Mouse (Mus musculus): Measurements from ENCODE around the gene Smim6. TPM values are rescaled to one million over a fixed set of nuclear protein-coding genes. Genes with fewer than 3 reads are reported as not detected.
A peak's percentile ranks its signal among the peaks of the same experiment; 100 is the strongest.

The Smim6 gene
- polyA plus RNA-seq, 1 experiment from 2014 or later, result 32.9 TPM

DNA sequence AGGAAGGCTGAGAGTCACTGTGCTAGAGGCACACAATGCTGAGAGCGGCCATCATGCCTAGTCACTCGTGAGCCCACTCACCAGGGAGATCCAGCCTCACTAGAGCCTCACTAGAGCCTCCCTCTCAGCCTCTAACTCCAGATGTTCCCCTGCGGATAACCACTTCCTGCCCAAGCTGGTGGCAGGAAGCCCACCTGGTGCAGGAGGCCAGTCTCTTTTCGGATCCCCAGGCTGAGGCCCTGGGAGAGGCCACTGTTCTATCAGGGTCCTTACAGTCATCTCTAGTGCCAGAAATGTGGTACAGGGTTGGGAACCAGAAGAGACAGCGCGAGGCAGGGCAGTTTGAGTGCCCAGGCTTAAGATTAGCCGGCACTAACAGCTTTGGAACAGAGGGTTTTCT is 13.4 kb upstream of the Smim6 start:
- H3K4me3 ChIP-seq (ENCODE audit: low read depth, low read length), result no peak overlapping the region
- H3K27me3 ChIP-seq (replicated peaks; ENCODE audit: control insufficient read depth, insufficient read depth, low read length), result no peaks in the 10 kb centered on the region
- no peak overlapping the region for H3K4me2 ChIP-seq (replicated peaks; ENCODE audit: low read depth)
- ATAC-seq, result no peak
- H3K4me1 ChIP-seq (replicated peaks; ENCODE audit: control insufficient read depth, insufficient read depth, low read length), result peaks cover 11% of the 10 kb centered on the region
- peaks cover 23% of the 10 kb centered on the region for H3K36me3 ChIP-seq (ENCODE audit: control insufficient read depth, insufficient read depth)
- WGBS, result 86% methylated on average over 7 of the region's 7 CpGs
- no peak overlapping the region for H3K9ac ChIP-seq (ENCODE audit: low read depth, low read length)
- no peak for TF ChIP-seq CTCF (IDR thresholded peaks at IDR 0.05; ENCODE audit: low read depth)
- no peak overlapping the region for H3K27ac ChIP-seq (ENCODE audit: low read depth, low read length)
- H3K9me3 ChIP-seq (ENCODE audit: control insufficient read depth), result no peaks in the 10 kb centered on the region

GRCm38 (mm10) chr11:115898886-115899285 is 12.9 kb upstream of the Smim6 start:
- H3K9ac ChIP-seq (ENCODE audit: low read depth, low read length), result no peak overlapping the region
- no peak overlapping the region for H3K4me3 ChIP-seq (ENCODE audit: low read depth, low read length)
- peak; percentile 83 for TF ChIP-seq CTCF (IDR thresholded peaks at IDR 0.05; ENCODE audit: low read depth)
- peaks cover 14% of the 10 kb centered on the region for H3K4me1 ChIP-seq (replicated peaks; ENCODE audit: control insufficient read depth, insufficient read depth, low read length)
- 17% methylated on average over 4 of the region's 4 CpGs for WGBS
- no peaks in the 10 kb centered on the region for H3K9me3 ChIP-seq (ENCODE audit: control insufficient read depth)
- no peak overlapping the region for H3K27ac ChIP-seq (ENCODE audit: low read depth, low read length)
- H3K36me3 ChIP-seq (ENCODE audit: control insufficient read depth, insufficient read depth), result peaks cover 19% of the 10 kb centered on the region
- H3K4me2 ChIP-seq (replicated peaks; ENCODE audit: low read depth), result no peak overlapping the region
- no peaks in the 10 kb centered on the region for H3K27me3 ChIP-seq (replicated peaks; ENCODE audit: control insufficient read depth, insufficient read depth, low read length)
- no peak for ATAC-seq

DNA sequence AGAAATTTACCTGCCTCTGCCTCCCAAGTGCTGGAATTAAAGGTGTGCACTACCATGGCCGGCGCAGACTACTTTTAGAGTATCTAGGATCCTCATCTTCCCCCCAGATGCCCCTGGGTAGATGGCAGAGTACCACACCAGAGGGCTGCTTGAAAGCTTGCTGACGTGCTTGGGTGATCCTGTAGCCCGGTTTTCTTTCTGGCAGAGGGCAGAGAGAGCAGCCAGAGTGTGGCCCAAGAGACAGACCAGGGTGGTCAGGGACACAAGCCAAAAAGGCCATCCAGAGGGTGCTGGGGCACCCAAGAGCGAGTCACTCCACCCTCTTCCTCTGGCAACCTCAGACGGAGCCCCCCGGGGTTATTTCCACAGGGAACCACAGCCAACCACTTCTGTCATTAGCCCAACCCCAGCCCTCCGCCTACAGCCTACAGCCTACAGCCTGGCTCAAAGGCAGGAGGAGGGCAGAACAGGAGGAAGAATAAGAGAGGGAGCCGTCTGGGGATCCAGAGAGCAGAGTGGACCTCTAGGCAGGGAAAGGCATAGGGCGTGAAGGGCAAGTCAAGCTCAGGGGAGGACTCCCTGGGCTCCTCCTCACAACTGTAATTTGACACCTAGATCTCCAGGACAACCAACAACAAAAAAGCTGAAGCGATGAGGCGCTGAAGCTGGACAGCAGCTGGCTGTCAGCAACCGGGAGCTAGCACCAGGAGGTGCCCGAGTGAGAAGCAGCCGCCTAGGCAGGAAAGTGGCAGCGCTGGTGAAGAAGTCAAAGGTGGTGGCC is 12.1 kb upstream of the Smim6 start, which contains the start of gene Smim5:
Gene Smim5, plus strand, starts transcription at position 481 of the 781 bp plus-strand sequence.
- H3K4me2 ChIP-seq (replicated peaks; ENCODE audit: low read depth), result peak within 1 kb of the TSS; percentile 4; the same call in 1 of the 2 replicates
- H3K36me3 ChIP-seq (ENCODE audit: control insufficient read depth, insufficient read depth), result peaks cover 11% of the 10 kb centered on the region
- no peaks in the 10 kb centered on the region for H3K27me3 ChIP-seq (replicated peaks; ENCODE audit: control insufficient read depth, insufficient read depth, low read length)
- no peaks in the 10 kb centered on the region for H3K9me3 ChIP-seq (ENCODE audit: control insufficient read depth)
- peak within 1 kb of the TSS; percentile 21; the same call in 1 of the 2 replicates for H3K27ac ChIP-seq (ENCODE audit: low read depth, low read length)
- H3K9ac ChIP-seq (ENCODE audit: low read depth, low read length), result no peak within 1 kb of the TSS
- WGBS, result 37% methylated on average over 16 of the region's 16 CpGs
- ATAC-seq, result peak; percentile 31
- H3K4me3 ChIP-seq (ENCODE audit: low read depth, low read length), result no peak within 1 kb of the TSS
- peak; percentile 47 for TF ChIP-seq CTCF (IDR thresholded peaks at IDR 0.05; ENCODE audit: low read depth)
- H3K4me1 ChIP-seq (replicated peaks; ENCODE audit: control insufficient read depth, insufficient read depth, low read length), result peaks cover 16% of the 10 kb centered on the region

GRCm38 (mm10) chr11:115900561-115901337 is 11.1 kb upstream of the Smim6 start:
- Histone ChIP-seq H3K27ac (ENCODE audit: low read depth, low read length) (no peak overlapping the region), H3K9me3 (ENCODE audit: control insufficient read depth) (no peaks in the 10 kb centered on the region), H3K9ac (ENCODE audit: low read depth, low read length) (no peak overlapping the region), H3K36me3 (ENCODE audit: control insufficient read depth, insufficient read depth) (peaks cover under 1% of the 10 kb centered on the region; the same call in 1 of the 2 replicates), H3K4me3 (ENCODE audit: low read depth, low read length) (no peak overlapping the region), H3K4me1 (replicated peaks; ENCODE audit: control insufficient read depth, insufficient read depth, low read length) (peaks cover 20% of the 10 kb centered on the region), H3K4me2 (replicated peaks; ENCODE audit: low read depth) (peak overlapping the region; percentile 4; the same call in 1 of the 2 replicates), H3K27me3 (replicated peaks; ENCODE audit: control insufficient read depth, insufficient read depth, low read length) (no peaks in the 10 kb centered on the region)
- 87% methylated on average over 8 of the region's 8 CpGs for WGBS
- ATAC-seq, result no peak
- no peak for TF ChIP-seq CTCF (IDR thresholded peaks at IDR 0.05; ENCODE audit: low read depth)

- no peak overlapping the region for H3K4me2 ChIP-seq (replicated peaks; ENCODE audit: low read depth)
- ATAC-seq, result no peak
- 89% methylated on average over 9 of the region's 9 CpGs for WGBS
- H3K4me1 ChIP-seq (replicated peaks; ENCODE audit: control insufficient read depth, insufficient read depth, low read length), result peaks cover 20% of the 10 kb centered on the region
- TF ChIP-seq CTCF (IDR thresholded peaks at IDR 0.05; ENCODE audit: low read depth), result no peak
- no peaks in the 10 kb centered on the region; the same call in 1 of the 2 replicates for H3K36me3 ChIP-seq (ENCODE audit: control insufficient read depth, insufficient read depth)
- no peaks in the 10 kb centered on the region for H3K27me3 ChIP-seq (replicated peaks; ENCODE audit: control insufficient read depth, insufficient read depth, low read length)
- H3K4me3 ChIP-seq (ENCODE audit: low read depth, low read length), result no peak overlapping the region
- H3K27ac ChIP-seq (ENCODE audit: low read depth, low read length), result no peak overlapping the region
- no peak overlapping the region for H3K9ac ChIP-seq (ENCODE audit: low read depth, low read length)
- no peaks in the 10 kb centered on the region for H3K9me3 ChIP-seq (ENCODE audit: control insufficient read depth)
These were observed 10.3 kb upstream of the Smim6 start for GRCm38 (mm10) chr11:115901338-115902161.

Measured in intestine, postnatal 0 days (tissue).